Mouse (Mus musculus) thymus, adult 18-20 months (tissue): ENCODE measurements around the gene Lipc.

ENCODE experiments used
- DNase-seq, 2 experiments: peaks; one replicate each; pipeline ENCODE4 v3.0.0; 2022; ENCODE audit warnings: mixed read lengths in 2 of 2

Gene Lipc

DNA sequence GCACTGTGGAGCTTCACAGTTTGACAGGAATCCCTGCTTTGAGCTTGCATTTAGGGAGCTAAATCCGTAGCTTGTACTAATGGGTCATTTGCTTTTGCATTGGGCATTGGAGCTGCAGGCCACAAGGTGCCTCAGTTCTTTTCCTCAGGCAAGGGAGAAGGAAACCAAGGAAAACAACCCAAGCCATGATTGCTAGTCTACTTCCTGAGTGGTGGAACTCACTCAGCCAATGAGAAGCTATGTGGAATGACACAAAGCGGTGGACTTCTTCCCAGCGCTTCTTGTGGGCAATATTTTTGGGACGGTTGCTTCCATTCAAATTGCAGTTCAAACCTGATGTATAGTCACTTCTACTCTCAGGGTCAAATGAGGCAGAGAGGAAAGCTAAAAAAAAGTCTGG lies at the start of gene Lipc:
TSS of gene Lipc (minus strand) at position 101 of the 400 bp plus-strand sequence.
- DNase-seq = no peak

DNA sequence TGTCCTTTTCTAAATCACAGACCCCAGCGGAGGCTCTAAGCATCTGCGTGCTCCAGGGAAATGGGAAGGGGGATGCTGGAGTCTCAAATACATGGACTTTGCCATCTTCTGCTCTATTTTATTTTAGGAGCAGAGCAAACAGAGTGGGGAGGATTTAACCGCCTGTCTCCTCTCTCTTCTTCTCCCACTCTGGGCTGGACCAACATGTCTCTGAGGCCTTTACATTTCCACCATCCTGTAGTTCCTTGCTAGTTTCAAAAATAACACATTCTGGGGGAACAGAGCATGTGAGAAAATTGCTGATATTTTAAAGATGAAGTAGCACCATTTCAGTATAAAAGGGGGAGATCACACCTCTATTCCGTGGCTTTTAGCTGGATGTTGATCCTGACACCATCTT lies 47.1 kb upstream of the Lipc start:
- no peak for DNase-seq

DNA sequence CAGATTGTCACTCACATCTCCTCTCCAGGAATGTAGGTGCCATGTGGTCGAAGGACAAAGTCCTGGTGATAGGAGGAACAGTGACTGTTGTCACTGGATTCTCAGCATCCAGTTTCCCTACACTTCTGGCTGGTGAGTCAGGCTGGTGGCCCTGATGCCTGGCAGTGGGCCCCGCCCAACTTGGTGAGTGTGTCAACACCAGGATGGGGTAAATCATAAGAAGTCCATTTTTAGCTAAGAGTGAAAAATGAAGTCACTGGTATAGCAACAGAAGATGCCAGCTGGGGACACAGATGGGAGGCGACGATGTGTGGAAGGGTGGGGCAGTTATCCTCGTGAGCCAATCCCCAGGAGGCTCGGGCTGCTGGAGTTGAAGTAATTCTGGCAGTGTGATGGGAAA lies 46.7 kb upstream of the Lipc start:
- no peak for DNase-seq

DNA sequence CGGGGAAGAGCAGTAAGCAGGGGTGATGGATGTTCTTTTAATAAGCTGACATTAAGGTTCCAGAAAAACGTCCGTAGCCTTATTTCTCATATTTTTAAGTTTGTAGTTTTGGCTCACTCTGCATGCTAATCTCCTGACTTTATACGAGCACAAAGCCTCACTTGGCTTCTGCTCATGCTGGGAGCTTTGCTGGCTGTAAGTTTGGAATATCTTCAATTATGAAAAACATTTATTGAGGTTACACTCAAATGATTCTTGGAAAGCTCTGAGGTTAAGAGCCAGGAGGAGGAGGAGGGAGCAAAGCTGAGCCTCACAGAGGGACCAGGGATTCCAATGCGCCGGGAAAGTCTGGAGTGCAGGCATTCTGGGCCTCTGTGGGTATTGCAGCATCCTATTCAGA lies 41.3 kb upstream of the Lipc start:
- no peak for DNase-seq

DNA sequence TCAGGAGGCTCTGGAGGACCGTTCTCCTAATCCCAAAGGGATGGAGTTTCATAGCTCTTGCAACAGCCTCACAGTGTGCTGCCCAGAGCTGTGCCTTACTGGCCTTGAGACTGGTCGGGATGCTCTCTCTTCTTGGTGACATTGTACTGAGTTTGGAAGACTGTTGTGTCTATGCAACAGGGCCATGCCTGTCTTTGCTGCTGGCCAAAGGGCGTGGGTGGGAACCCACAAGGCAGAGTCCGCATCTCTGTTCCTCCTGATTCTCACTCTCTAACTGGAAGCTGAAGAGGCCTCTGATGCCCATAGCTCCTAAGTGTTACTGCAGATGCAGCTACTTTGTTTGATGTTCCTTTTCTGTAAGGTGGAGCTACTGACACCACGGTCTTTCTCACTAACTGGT lies 39.4 kb upstream of the Lipc start:
- no peak for DNase-seq

DNA sequence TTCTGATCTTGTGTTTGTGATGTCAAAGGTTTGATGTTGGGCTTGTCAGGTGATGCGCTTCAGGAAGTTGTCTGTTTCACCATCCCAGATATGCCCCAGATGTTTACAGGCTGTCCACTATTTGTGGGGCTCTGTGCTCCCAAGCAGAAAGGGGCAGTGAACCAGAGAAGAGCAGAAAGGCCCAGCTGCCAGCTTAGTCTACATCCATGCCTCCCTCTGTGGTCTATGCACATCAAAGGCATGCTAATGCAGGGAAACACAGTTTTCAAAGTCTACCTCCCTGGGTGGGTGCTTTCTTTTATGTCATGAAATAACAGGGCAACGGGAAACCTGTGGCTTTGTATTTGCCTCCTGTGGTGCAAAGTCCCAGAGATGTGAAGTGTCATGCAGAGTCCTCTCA lies 35.2 kb upstream of the Lipc start:
- no peak for DNase-seq

DNA sequence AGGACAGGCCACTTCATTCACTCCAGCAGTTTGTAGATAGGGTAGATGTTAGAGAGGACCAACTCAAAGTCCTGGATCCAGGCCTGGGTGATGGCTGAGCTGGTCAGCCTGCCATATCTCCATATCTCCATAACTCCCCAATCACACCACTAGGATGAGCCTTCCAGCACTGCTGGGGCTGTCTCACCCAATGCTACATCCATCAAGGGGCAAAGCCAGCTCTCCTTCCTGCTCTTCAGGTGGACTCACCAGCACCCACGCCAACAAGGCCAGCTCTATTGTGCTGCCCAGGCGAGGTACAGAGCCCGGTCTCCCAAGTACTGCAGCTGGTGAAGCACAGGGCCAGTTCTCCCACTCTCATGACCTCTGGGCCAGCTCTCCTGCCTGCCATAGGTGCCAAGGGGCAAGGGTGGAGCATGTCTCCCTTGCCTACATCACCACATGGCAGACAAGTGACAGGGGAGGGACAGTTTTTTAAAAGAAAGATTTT lies 31.0 kb upstream of the Lipc start:
- DNase-seq = no peak

DNA sequence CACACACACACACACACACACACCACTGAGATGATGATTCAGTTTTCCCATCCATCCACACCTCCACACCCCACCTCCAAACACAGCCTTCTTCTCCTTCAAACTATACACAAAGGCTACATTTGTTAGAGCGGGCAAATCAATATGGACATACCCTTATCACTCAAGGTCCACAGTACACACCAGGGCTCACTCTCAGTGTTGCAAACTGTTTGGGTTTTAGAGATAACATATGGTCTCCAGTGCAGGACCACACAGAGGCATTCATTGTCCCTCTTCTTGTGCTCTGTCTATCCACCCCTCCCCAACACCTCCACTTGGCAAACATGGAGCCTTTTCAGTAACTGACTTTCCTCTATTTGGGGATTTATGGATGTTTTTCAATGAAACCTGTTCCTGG lies 29.7 kb upstream of the Lipc start:
- no peak for DNase-seq

DNA sequence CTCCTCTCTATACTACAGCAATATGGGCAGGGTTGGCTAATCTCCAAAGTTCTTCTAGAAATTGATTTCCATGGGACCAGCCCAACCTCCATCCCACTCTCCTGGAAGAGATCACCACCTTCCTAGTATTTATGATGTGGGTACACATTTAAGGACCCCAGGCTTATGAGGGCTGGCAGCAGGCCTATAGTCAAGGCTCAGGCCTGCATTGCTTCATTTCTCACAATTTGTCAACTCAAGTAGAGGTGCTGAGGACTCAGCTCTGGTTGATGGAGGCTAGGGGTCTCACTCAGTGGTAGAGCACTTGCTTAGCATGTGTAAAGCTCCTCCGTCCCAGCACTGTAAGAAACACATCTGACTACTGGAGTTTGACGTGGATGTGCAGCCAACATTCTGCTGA lies 27.6 kb upstream of the Lipc start:
- DNase-seq = no peak

DNA sequence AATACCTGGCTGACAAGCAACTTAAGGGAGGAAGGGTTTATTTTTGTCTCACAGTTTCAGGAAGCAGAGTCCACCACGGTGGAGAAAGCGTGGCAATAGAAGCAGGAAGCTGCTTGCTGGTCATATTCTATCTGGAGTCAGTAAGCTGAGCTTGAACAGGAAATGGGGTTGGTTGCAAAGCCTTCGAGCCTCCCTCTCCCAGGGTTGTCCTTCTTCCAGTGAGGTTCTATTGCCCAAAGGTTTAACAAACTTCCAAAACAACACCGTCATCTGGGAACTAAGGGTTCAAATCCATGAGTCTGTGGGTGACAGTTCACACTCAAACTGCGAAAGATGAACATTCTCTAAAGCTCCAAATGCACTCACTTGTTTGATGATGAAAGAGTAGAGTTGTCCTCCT lies 27.1 kb upstream of the Lipc start:
- no peak for DNase-seq

DNA sequence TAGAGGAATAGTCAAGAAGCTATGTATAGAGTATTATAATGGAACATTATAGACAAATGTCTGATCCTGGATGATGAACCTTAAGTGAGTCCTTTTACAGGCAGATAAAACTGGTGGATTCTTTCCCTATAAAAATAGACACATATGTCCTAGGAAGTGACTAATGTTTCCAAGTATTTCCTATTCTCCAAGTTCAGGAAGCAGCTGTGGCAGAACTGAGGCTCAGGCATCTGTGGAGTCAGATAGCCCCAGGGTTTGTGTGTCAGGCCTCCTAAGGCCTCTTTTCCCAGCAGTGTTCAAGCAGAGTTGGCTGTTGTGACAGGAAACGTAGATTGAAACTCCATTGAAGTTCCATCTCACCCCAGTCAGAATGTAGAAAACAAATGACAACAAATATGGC lies 25.4 kb upstream of the Lipc start:
- no peak for DNase-seq

DNA sequence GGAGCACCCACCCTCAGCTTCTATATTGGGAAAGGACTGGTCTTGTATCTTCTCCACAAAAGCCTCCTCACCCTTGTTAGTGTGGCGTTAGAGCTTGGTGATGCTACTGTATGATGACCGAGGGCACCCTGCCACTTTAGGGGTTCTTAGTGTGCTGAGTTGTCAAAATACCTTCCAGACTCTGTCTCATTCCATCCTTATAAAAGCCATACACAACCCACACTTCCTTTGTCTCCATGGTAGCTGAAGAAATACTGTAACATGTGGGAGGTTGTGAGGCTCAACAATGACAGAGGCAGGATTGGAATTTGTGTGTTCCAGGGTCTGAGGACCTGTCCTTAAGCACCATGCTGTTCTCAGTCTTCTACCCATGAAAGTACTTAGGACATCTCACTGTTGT lies 23.9 kb upstream of the Lipc start:
- DNase-seq = no peak

DNA sequence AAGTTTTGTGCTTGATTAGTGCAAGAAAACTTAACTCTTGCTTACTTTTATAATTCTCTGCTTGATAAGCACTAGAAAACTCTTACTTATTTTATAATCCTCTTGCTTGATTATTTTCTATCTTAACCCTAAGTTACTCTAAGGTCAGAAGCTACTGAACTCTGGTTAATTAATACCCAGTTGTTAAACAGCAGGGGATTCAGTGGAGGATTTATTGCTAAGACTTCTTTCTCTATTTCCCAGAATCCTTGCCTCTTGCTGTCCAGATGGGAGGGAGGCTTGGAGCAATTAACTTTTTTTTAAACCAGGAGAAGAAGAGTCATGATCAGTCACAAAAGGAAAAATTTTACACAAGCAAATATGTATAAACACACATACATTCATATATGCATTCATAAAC lies 21.3 kb upstream of the Lipc start:
- DNase-seq = no peak

DNA sequence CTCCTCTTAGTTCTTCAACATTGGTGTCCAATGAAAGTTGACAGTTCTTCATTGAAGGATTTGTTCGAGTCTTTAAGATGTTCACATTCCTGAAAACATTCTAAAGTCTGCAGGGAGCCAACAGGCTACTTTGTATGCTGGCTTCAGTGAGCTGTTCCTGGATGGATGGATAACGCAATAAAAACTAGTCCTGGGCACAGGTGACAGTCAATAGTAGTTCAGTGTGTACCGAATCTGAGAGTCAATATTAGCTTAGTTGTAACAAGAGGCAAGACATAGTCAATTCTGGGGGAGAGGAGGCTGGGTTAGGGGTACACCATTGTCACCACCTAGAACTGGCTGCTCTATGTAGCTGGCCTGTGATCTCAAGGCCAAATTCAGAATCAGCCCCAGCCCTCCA lies 17.2 kb upstream of the Lipc start:
- no peak for DNase-seq

DNA sequence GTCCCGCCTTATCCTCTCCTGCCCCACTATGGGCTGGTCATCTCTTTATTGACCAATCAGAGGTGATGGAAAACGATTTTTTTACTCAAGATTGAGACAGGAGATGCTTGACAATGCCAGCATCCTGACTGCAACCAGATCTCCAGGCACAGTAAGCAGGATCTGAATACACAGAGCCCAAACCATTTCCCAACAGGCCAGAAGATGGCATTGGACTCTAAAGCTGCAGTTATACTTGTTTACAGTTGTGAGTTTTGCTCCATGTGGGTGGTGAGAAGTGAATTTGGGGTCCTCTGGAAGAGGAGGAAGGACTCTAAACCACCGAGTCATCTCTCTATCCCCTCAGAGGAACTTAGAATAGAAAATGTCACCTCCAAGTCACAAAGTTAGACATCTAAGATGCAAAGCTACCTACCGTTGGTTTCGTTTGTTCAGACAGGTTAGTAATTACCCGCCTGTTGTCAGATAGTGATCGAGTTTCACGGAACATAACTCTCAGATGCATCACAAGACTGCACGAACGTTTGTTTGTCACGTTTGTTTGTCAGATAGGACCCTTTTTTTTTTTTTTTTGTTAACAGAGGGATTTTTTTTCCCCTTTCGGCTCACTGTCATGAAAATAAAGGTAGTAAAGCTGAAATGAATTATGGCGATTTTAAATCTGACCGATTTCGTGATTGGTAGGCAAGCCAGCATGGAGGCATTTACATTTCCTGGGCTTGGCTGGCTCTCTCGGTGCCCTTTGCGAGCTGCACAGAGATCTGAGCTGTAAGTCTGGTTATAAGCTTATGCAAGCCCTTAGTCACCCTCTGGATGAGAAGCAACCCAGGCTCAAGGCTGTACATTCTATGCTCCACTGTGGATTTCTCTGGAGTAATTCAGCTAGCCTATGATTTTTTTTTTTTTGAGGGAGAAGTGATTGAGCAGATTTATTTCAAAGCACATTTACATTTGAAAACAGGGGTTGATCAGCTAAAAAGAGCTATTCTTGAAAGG lies 14.3 kb upstream of the Lipc start:
- DNase-seq = no peak

DNA sequence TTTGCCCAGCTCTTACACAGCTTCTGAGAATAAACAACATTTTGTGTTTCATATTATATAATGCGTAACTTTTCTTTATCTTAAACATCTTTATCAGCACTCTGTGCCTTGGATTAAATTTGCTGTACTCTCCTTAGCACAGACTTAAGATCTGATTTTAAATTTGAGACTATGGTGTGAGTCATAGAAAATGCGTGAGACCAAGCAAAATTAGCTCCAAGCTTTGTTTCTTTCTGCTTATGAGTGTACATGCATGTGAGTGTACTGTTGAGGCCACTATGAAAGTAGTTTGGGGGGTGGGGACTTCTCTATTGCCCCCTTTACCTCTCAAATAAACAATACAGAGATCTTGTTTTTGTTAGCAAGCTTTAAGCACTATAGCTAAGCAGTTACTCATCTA lies 13.4 kb upstream of the Lipc start:
- DNase-seq = no peak

DNA sequence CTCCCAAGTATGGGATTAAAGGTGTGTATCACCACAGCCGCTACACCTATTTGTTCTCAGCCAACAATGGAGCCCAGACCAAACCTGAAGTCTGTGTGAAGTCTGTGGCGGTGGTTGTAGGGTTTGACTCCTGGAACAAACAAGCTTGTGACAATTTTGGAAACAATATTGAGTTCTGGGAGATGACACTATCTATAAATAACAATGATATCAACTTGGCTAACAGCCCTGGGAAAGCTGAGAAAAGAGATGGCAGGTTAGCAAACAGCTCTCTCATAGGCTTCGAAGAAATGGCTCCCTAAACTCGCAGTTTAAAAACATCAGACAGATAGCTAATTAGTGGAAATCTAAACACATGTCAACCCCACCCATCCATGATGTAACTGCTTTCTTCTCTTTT lies 13.0 kb upstream of the Lipc start:
- DNase-seq = no peak

DNA sequence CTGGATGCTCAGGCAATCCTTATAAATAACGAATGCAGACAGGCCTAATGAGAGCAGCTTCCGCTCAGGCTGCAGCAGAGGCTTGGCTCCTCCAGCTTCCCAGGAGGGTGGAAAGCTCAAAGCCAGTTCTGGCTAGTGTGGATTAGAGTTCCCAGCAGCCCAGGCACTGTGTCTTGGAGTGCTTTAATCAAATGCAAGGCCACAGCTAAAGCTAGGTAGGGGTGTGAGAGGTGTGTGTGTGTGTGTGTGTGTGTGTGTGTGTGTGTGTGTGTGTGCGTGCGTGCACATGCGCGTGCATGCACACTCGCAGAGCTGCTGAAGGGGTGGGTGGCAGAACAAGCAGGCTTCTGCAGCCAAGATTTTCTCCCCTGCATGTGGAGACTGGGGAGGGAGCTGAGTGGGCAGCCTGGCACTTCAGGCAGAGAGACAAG lies 11.4 kb upstream of the Lipc start:
- DNase-seq = no peak

DNA sequence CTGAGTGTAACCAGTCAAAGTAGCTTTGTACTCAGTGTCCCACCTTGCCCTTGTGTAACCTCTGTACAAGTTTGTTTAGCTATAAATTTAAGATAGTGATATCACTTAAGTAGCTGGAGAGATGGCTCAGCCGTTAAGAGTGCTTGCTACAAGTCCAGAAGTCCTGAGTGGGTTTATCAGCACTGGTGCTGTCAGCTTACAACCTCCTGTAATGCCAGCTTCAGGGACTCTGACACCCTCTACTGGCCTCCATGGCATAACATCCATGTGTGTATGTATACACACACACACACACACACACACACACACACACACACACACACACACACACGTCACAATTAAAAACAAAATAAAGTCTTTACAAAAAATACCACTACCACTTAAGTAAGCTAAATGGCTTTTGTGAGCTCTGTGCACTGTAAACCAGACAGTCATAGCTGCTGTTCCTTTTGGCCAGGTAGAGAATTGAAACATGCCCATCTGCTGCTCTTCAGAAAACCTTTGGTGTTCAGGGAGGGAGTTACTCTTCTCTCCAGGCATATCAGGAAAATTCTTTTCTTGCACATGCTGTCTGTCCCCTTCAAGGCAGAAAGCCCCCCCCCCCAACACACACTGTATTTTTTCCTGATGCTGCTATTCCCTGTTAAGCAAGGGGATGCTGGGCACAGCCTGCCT lies 10.9 kb upstream of the Lipc start:
- no peak for DNase-seq

DNA sequence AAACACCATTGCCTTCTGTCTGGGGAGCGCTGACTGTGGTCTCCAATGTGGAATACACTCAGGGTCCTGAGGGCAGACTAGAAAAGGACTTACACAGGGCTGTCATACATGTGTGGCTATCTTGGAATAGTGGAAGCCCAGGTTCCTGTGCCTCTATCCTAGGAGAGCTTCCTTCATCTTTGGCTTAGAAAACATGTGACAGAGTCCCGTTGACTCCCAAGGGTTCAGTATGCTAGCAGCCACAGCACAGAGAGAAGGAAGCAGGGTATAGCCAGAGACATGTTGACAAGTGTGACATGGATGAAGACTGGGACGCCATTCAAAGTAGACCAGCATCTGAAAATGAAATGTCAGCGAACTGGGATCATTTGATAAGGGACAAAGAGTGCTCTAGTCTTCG lies 8.3 kb upstream of the Lipc start:
- no peak for DNase-seq

DNA sequence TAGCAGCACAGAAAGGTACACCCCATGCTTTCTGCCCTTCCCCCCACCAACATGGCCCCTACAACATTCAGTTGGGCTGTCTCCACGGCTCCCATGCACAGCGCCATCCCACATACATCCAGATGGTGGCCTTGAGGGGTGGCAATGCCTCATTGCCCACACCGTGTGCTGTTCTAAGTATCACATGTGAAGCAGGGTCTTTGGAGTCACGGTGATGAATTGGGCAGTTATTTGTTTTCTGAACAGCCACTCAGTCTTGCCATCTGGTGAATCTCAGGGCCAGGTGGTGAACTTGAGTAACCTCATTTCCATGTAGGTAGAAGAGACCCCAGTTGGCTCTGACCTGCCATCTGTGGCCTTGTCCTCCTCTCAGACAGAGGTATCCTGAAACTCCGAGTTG lies 7.8 kb upstream of the Lipc start:
- DNase-seq = no peak

DNA sequence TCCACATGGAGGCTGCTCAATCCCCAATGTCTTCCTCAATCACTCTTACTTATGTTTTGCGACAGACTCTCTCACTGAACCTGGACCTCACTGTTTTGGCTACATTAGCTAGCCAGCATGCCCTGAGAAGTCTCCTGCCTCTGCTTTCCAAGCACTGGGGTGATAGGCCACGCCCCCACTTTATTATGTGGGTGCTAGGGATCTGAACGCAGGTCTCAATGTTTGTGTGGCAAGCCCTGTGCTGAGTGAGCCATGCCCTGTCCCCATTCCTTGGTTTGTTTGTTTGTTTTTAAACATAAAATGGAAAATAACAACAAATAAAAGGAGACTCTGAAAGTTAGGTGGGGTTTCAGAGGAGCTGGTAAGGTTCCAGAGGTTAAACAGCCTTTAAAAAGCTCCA lies 7.4 kb upstream of the Lipc start:
- no peak for DNase-seq

DNA sequence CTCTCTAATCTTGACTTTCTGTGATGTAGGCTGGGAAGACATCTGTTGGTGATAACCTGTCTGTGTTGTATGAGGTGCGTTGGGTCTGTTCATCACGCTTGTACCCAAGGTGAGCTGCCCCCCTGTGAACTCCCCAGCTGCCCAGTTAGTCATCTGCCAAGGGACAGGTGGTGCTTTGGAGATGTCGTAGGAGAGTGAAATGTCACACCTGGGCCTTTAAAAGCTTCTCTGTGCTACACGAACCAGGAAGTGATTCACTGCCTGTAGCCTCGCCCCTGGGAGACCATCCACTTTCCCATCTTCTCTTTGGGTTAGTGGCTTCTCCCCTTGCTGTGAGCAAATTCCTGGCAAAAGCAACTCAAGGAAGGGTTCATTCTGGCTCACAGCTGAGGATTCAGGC lies 6.4 kb upstream of the Lipc start:
- DNase-seq = no peak

DNA sequence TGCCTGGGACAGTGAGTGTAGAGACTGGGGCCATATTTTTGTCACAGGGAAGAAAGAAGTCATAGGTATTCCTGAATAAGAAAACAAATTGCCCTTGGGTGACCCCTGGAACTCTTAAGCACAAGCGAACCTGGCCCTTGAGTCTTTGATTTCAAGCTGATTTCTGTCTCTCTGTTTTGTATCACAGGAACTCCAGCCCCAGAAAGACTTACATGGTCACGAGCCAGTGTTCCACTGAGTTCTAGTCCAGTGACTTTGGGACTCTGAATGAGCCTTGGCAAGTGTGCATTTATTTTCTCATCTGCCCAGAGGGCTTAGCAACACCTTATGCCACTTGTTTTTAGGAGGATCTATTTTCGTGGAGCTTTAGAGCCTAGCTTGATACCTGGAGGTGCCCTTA lies 5.7 kb upstream of the Lipc start:
- DNase-seq = no peak
